In genomic region chr4:124708518-124709477, GRCm38 (mm10) we compare ENCODE assay signal across 8 mouse cellular contexts. TPM values are rescaled to one million over a fixed set of nuclear protein-coding genes. Genes with fewer than 3 reads are reported as not detected.
DNase-seq lines count a peak whose midpoint lies in the region; ATAC-seq and TF ChIP-seq lines count a peak whose summit lies in the region.

No protein-coding gene starts in this region.

- ATAC-seq in forebrain, embryonic 13.5 days: 0 out of 2 replicates have a peak, but pooled peaks have one; percentile 41
- ATAC-seq in heart, postnatal 0 days (ENCODE audit: insufficient read depth, low read depth): peak; percentile 84
- peak; percentile 59 for ATAC-seq in neural tube, embryonic 13.5 days (ENCODE audit: low read depth)

- peak; percentile 26; the same call in 1 of the 2 replicates for TF ChIP-seq POLR2A in testis, adult 2 months (IDR thresholded peaks at IDR 0.05; ENCODE audit: control insufficient read depth, low read depth, low read length)

- H3K27ac ChIP-seq in forebrain, embryonic 13.5 days: peak overlapping the region; percentile 19; the same call in 1 of the 2 replicates
- peak overlapping the region; percentile 91 for H3K27ac ChIP-seq in heart, postnatal 0 days (ENCODE audit: low read depth)
- peak overlapping the region; percentile 74 for H3K27ac ChIP-seq in neural tube, embryonic 13.5 days (replicated peaks)
- peak overlapping the region; percentile 70 for H3K27ac ChIP-seq in testis, adult 2 months (ENCODE audit: control insufficient read depth, insufficient read depth, low read depth, low read length)

- H3K36me3 ChIP-seq in forebrain, embryonic 13.5 days (ENCODE audit: poor library complexity, severe bottlenecking): no peaks in the 10 kb centered on the region
- H3K36me3 ChIP-seq in heart, postnatal 0 days (replicated peaks; ENCODE audit: control insufficient read depth, insufficient read depth, low read length): peaks cover 20% of the 10 kb centered on the region
- H3K36me3 ChIP-seq in neural tube, embryonic 13.5 days: no peaks in the 10 kb centered on the region
- no peaks in the 10 kb centered on the region for H3K36me3 ChIP-seq in testis, adult 2 months (ENCODE audit: control insufficient read depth, insufficient read depth, low read length)

- DNase-seq in A20 (ENCODE audit: low read depth, low spot score): peak; percentile 96
- DNase-seq in adrenal gland, postnatal 14 days: peak; percentile 96
- peak; percentile 84 for DNase-seq in heart, postnatal 0 days (ENCODE audit: low spot score)
- peak; percentile 92 to 93 for DNase-seq in kidney, postnatal 36 days
- peak; percentile 94 to 95 for DNase-seq in lung, adult 18-20 months

- H3K27me3 ChIP-seq in forebrain, embryonic 13.5 days: peaks cover 20% of the 10 kb centered on the region
- H3K27me3 ChIP-seq in heart, postnatal 0 days (ENCODE audit: control insufficient read depth, insufficient read depth, low read length): no peaks in the 10 kb centered on the region
- peaks cover 35% of the 10 kb centered on the region for H3K27me3 ChIP-seq in neural tube, embryonic 13.5 days
- no peaks in the 10 kb centered on the region for H3K27me3 ChIP-seq in testis, adult 2 months (ENCODE audit: control insufficient read depth, insufficient read depth, low read length)

- peak; percentile 32 for TF ChIP-seq CTCF in heart, postnatal 0 days (IDR thresholded peaks at IDR 0.05; ENCODE audit: low read depth)
- no peak for TF ChIP-seq CTCF in testis, adult 2 months (IDR thresholded peaks at IDR 0.05; ENCODE audit: control insufficient read depth, insufficient read depth, insufficient replicate concordance, low read depth, low read length)

- peak overlapping the region; percentile 52; the same call in 1 of the 2 replicates for H3K9ac ChIP-seq in forebrain, embryonic 13.5 days
- peak overlapping the region; percentile 54 for H3K9ac ChIP-seq in heart, postnatal 0 days (replicated peaks; ENCODE audit: low read depth, low read length)
- peak overlapping the region; percentile 45 for H3K9ac ChIP-seq in neural tube, embryonic 13.5 days

- TF ChIP-seq EP300 in heart, postnatal 0 days (IDR thresholded peaks at IDR 0.05; ENCODE audit: low read depth): peak; percentile 69

- peak overlapping the region; percentile 31 for H3K4me3 ChIP-seq in forebrain, embryonic 13.5 days
- H3K4me3 ChIP-seq in heart, postnatal 0 days (ENCODE audit: low read depth, low read length): peak overlapping the region; percentile 49
- H3K4me3 ChIP-seq in neural tube, embryonic 13.5 days: peak overlapping the region; percentile 29
- peak overlapping the region; percentile 60 for H3K4me3 ChIP-seq in testis, adult 2 months (ENCODE audit: control insufficient read depth, low read depth, low read length)

- 3% methylated on average over 41 of the region's 41 CpGs for WGBS in forebrain, embryonic 13.5 days
- 1% methylated on average over 40 of the region's 41 CpGs for WGBS in heart, postnatal 0 days
- 3% methylated on average over 41 of the region's 41 CpGs for WGBS in neural tube, embryonic 13.5 days

- peaks cover 33% of the 10 kb centered on the region for H3K4me1 ChIP-seq in forebrain, embryonic 13.5 days
- peaks cover 35% of the 10 kb centered on the region for H3K4me1 ChIP-seq in heart, postnatal 0 days (ENCODE audit: control insufficient read depth, insufficient read depth)
- peaks cover 44% of the 10 kb centered on the region for H3K4me1 ChIP-seq in neural tube, embryonic 13.5 days (replicated peaks)
- peaks cover 2% of the 10 kb centered on the region; the same call in 1 of the 2 replicates for H3K4me1 ChIP-seq in testis, adult 2 months (ENCODE audit: control insufficient read depth, insufficient read depth, low read length)

- peak overlapping the region; percentile 65 for H3K4me2 ChIP-seq in forebrain, embryonic 13.5 days
- peak overlapping the region; percentile 77 for H3K4me2 ChIP-seq in heart, postnatal 0 days (ENCODE audit: low read depth, low read length)
- peak overlapping the region; percentile 55 for H3K4me2 ChIP-seq in neural tube, embryonic 13.5 days

- no peaks in the 10 kb centered on the region for H3K9me3 ChIP-seq in forebrain, embryonic 13.5 days (replicated peaks)
- no peaks in the 10 kb centered on the region for H3K9me3 ChIP-seq in heart, postnatal 0 days (replicated peaks; ENCODE audit: control insufficient read depth, low read length)
- H3K9me3 ChIP-seq in neural tube, embryonic 13.5 days: no peaks in the 10 kb centered on the region

RNA-seq across cellular contexts. Expression of gene Sf3a3, which starts 5.8 kb away (rescaled TPM):
- total RNA-seq in adrenal gland, postnatal 14 days (2021): 41.5 and 42.8 TPM in 2 replicates
- polyA plus RNA-seq in forebrain, embryonic 13.5 days (2015; fragmentation: Nextera tagmentation; extraction: Ambion mirVana): 169 and 177 TPM in 2 replicates
- 15.4 and 23.6 TPM in 2 replicates for total RNA-seq in heart, postnatal 0 days (2014; rRNA removed; ENCODE audit: low replicate concordance)
- 47.5 and 50.6 TPM in 2 replicates for polyA plus RNA-seq in heart, postnatal 0 days (2015; fragmentation: Nextera tagmentation; extraction: Ambion mirVana)
- 101 and 115 TPM in 2 replicates for polyA plus RNA-seq in neural tube, embryonic 13.5 days (2015; fragmentation: Nextera tagmentation; extraction: Ambion mirVana)
- polyA plus RNA-seq in testis, adult 2 months (2012; rRNA removed): 24.2 and 24.7 TPM in 2 replicates

RNA-seq across cellular contexts. Expression of gene Fhl3, which starts 8.3 kb away (rescaled TPM):
- 7.3 and 8.5 TPM in 2 replicates for total RNA-seq in adrenal gland, postnatal 14 days (2021)
- polyA plus RNA-seq in forebrain, embryonic 13.5 days (2015; fragmentation: Nextera tagmentation; extraction: Ambion mirVana): 2.6 and 3.2 TPM in 2 replicates
- total RNA-seq in heart, postnatal 0 days (2014; rRNA removed; ENCODE audit: low replicate concordance): 7.1 and 14.5 TPM in 2 replicates
- polyA plus RNA-seq in heart, postnatal 0 days (2015; fragmentation: Nextera tagmentation; extraction: Ambion mirVana): 6.2 and 6.5 TPM in 2 replicates
- 2.6 and 2.9 TPM in 2 replicates for polyA plus RNA-seq in neural tube, embryonic 13.5 days (2015; fragmentation: Nextera tagmentation; extraction: Ambion mirVana)
- polyA plus RNA-seq in testis, adult 2 months (2012; rRNA removed): 1.2 and 1.6 TPM in 2 replicates

RNA-seq across cellular contexts. Expression of gene Utp11, which starts 15.4 kb away (rescaled TPM):
- total RNA-seq in adrenal gland, postnatal 14 days (2021): 34.1 and 37.3 TPM in 2 replicates
- polyA plus RNA-seq in forebrain, embryonic 13.5 days (2015; fragmentation: Nextera tagmentation; extraction: Ambion mirVana): 49.9 and 59.1 TPM in 2 replicates
- 2.6 and 5.5 TPM in 2 replicates for total RNA-seq in heart, postnatal 0 days (2014; rRNA removed; ENCODE audit: low replicate concordance)
- polyA plus RNA-seq in heart, postnatal 0 days (2015; fragmentation: Nextera tagmentation; extraction: Ambion mirVana): 33.4 and 39.7 TPM in 2 replicates
- 49.2 and 54.2 TPM in 2 replicates for polyA plus RNA-seq in neural tube, embryonic 13.5 days (2015; fragmentation: Nextera tagmentation; extraction: Ambion mirVana)
- polyA plus RNA-seq in testis, adult 2 months (2012; rRNA removed): 4.3 and 4.8 TPM in 2 replicates

RNA-seq across cellular contexts. Expression of gene Inpp5b, which starts 32.9 kb away (rescaled TPM):
- total RNA-seq in adrenal gland, postnatal 14 days (2021): 23.8 and 24.6 TPM in 2 replicates
- polyA plus RNA-seq in forebrain, embryonic 13.5 days (2015; fragmentation: Nextera tagmentation; extraction: Ambion mirVana): 25.8 and 25.9 TPM in 2 replicates
- total RNA-seq in heart, postnatal 0 days (2014; rRNA removed; ENCODE audit: low replicate concordance): 4.7 and 8.2 TPM in 2 replicates
- 8.0 and 10.4 TPM in 2 replicates for polyA plus RNA-seq in heart, postnatal 0 days (2015; fragmentation: Nextera tagmentation; extraction: Ambion mirVana)
- 23.6 and 29.1 TPM in 2 replicates for polyA plus RNA-seq in neural tube, embryonic 13.5 days (2015; fragmentation: Nextera tagmentation; extraction: Ambion mirVana)
- 19.3 and 26.9 TPM in 2 replicates for polyA plus RNA-seq in testis, adult 2 months (2012; rRNA removed)

RNA-seq across cellular contexts. Expression of gene Pou3f1, which starts 52.2 kb away (rescaled TPM):
- 0.11 and 0.19 TPM in 2 replicates for total RNA-seq in adrenal gland, postnatal 14 days (2021)
- 12.0 and 13.2 TPM in 2 replicates for polyA plus RNA-seq in forebrain, embryonic 13.5 days (2015; fragmentation: Nextera tagmentation; extraction: Ambion mirVana)
- 0.04 and 1.5 TPM in 2 replicates for total RNA-seq in heart, postnatal 0 days (2014; rRNA removed; ENCODE audit: low replicate concordance)
- polyA plus RNA-seq in heart, postnatal 0 days (2015; fragmentation: Nextera tagmentation; extraction: Ambion mirVana): 0.03 and 0.08 TPM in 2 replicates
- polyA plus RNA-seq in neural tube, embryonic 13.5 days (2015; fragmentation: Nextera tagmentation; extraction: Ambion mirVana): 8.0 and 8.7 TPM in 2 replicates
- polyA plus RNA-seq in testis, adult 2 months (2012; rRNA removed): 0.22 and 0.32 TPM in 2 replicates

Comparison
In these comparisons a context has a peak if more than half of its experiments do, and no peak if none do; other contexts are left out.
1. Peak in every context shown above with its lines: DNase-seq, ATAC-seq, H3K4me3 ChIP-seq and H3K27ac ChIP-seq.
2. H3K27ac ChIP-seq: peak in every context shown above with its lines; median percentile 91 in heart, postnatal 0 days; 74 in neural tube, embryonic 13.5 days; 70 in testis, adult 2 months; 19 in forebrain, embryonic 13.5 days.